15 mouse cellular contexts compared by ENCODE assay signal in genomic region chr17:83387161-83387560, GRCm38 (mm10). TPM values are rescaled to one million over a fixed set of nuclear protein-coding genes. Genes with fewer than 3 reads are reported as not detected.
DNase-seq lines count a peak whose midpoint lies in the region; TF ChIP-seq lines count a peak whose summit lies in the region.
"Had no signal": no experiment of that assay in that cellular context is flagged by ENCODE, and none has a peak within 500 bp of the region (broad histone marks: within the 10 kb centered on the region; RNA-seq: fewer than 3 reads in every experiment).

No protein-coding gene starts in this region.

- TF ChIP-seq CTCF in kidney, adult 2 months (conservative IDR thresholded peaks at IDR 0.05; ENCODE audit: insufficient read depth, insufficient read length, low read depth, low read length), result peak; percentile 22; the same call in 1 of the 2 replicates

- H3K27me3 ChIP-seq in kidney, adult 2 months (replicated peaks; ENCODE audit: control insufficient read depth, insufficient read depth, low read length), result no peaks in the 10 kb centered on the region
- H3K27me3 ChIP-seq in splenic B cell, adult 2 months (ENCODE audit: control insufficient read depth, insufficient read depth, low read length, poor library complexity, severe bottlenecking), result no peaks in the 10 kb centered on the region

- no peak for DNase-seq in kidney, adult 2 months
- no peak for DNase-seq in kidney, adult 18-20 months
- DNase-seq in B cell, adult 2 months, result peak; percentile 52 to 54
- DNase-seq in R1 (ENCODE audit: low read depth, low spot score), result peak; percentile 81
- peak; percentile 42 for DNase-seq in splenic B cell, adult 2 months (ENCODE audit: low read depth, low spot score)
- DNase-seq in gastrocnemius, adult 8-10 months (ENCODE audit: low spot score in 2 of 2), result no peak
- DNase-seq in layer of hippocampus, postnatal 10 days (ENCODE audit: low spot score in 2 of 2), result no peak
- DNase-seq: adrenal gland, postnatal 25 days; cerebellum, adult 9-10 months; gastrocnemius, postnatal 10 days; left cerebral cortex, postnatal 4 days; lung, postnatal 10 days; spleen, adult 18-20 months had no signal

- H3K36me3 ChIP-seq in kidney, adult 2 months (ENCODE audit: control insufficient read depth, insufficient read depth, low read length), result no peaks in the 10 kb centered on the region
- no peaks in the 10 kb centered on the region for H3K36me3 ChIP-seq in splenic B cell, adult 2 months (ENCODE audit: control insufficient read depth, insufficient read depth, low read length, poor library complexity, severe bottlenecking)
- H3K36me3 ChIP-seq: forebrain, embryonic 10.5 days; G1E had no signal

- H3K4me3 ChIP-seq in kidney, adult 2 months (ENCODE audit: insufficient read depth, low read depth, low read length), result no peak overlapping the region
- H3K4me3 ChIP-seq: forebrain, embryonic 10.5 days had no signal

- 86% methylated on average over 3 of the region's 3 CpGs for WGBS in kidney, adult 2 months

- H3K4me1 ChIP-seq in kidney, adult 2 months (ENCODE audit: control insufficient read depth, insufficient read depth, low read length), result no peaks in the 10 kb centered on the region
- H3K4me1 ChIP-seq: forebrain, embryonic 10.5 days had no signal

- H3K27ac ChIP-seq in kidney, adult 2 months (ENCODE audit: insufficient read depth, low read depth, low read length), result no peak overlapping the region
- H3K27ac ChIP-seq: forebrain, embryonic 10.5 days had no signal

- no peak for TF ChIP-seq POLR2A in kidney, adult 2 months (IDR thresholded peaks at IDR 0.05; ENCODE audit: low read depth, low read length)

RNA-seq across cellular contexts. Expression of gene Eml4, which starts 36.4 kb away (rescaled TPM):
- 6.1 and 7.1 TPM in 2 replicates for polyA plus RNA-seq in kidney, adult 2 months (2012; rRNA removed)
- 1 to 10 TPM; 1.2 to 1.9 (median 1.6) TPM for total RNA-seq in gastrocnemius, adult 8-10 months (2022)
- total RNA-seq in layer of hippocampus, postnatal 10 days (2021), result 10 to 100 TPM; 33.4 to 35.0 TPM

Comparison
In these comparisons a context has a peak if more than half of its experiments do, and no peak if none do; other contexts are left out.
1. DNase-seq: peak in B cell, adult 2 months (2 of 2), R1 (single experiment) and splenic B cell, adult 2 months (single experiment); none in kidney, adult 2 months (single experiment), kidney, adult 18-20 months (single experiment), gastrocnemius, adult 8-10 months (0 of 2) and layer of hippocampus, postnatal 10 days (0 of 2).
2. RNA of gene Eml4, which starts 36.4 kb away (total RNA-seq): 33.4 to 35.0 TPM in layer of hippocampus, postnatal 10 days; 1.2 to 1.9 TPM in gastrocnemius, adult 8-10 months; every median in the first group is over 10 times any median in the second.